Mouse (Mus musculus) MEL (cell line): ENCODE data around the gene Slc39a13. TPM values are rescaled to one million over a fixed set of nuclear protein-coding genes. Genes with fewer than 3 reads are reported as not detected.

Experiments used
- CHD1 ChIP-seq: IDR thresholded peaks from 2 replicates; pipeline ENCODE4 v1.6.1; 2012; ENCODE audit warnings: low read depth, mild to moderate bottlenecking, inconsistent platforms, low read length, improper control_type of control experiment
- CHD2 ChIP-seq: IDR thresholded peaks from 2 replicates; pipeline ENCODE4 v1.6.1; 2011; ENCODE audit warnings: low read length, improper control_type of control experiment
- E2F4 ChIP-seq: IDR thresholded peaks from 2 replicates; pipeline ENCODE4 v1.6.1; 2011; ENCODE audit warnings: low read depth, low read length, improper control_type of control experiment, borderline replicate concordance
- ELF1 ChIP-seq: IDR thresholded peaks from 2 replicates; pipeline ENCODE4 v1.6.1; 2014; ENCODE audit warnings: low read depth, mild to moderate bottlenecking, inconsistent platforms, low read length, improper control_type of control experiment, moderate library complexity
- EP300 ChIP-seq, 2 experiments: IDR thresholded peaks; 2 replicates each; pipeline ENCODE4 v1.6.1; 2011; ENCODE audit warnings: improper control_type of control experiment in 2 of 2, low read length in 2 of 2, low read depth in 1 of 2, mild to moderate bottlenecking in 1 of 2
- GABPA ChIP-seq: IDR thresholded peaks from 2 replicates; pipeline ENCODE4 v1.6.1; 2012; ENCODE audit warnings: low read depth, mild to moderate bottlenecking, inconsistent platforms, low read length, improper control_type of control experiment, moderate library complexity
- GATA1 ChIP-seq: IDR thresholded peaks from 2 replicates; pipeline ENCODE4 v1.6.1; 2011; ENCODE audit warnings: low read depth, low read length, improper control_type of control experiment
- HCFC1 ChIP-seq: IDR thresholded peaks from 2 replicates; pipeline ENCODE4 v1.6.1; 2012; ENCODE audit warnings: low read depth, mild to moderate bottlenecking, inconsistent platforms, low read length, improper control_type of control experiment, moderate library complexity
- KAT2A ChIP-seq: conservative IDR thresholded peaks from 2 replicates; pipeline ENCODE4 v1.6.1; 2012; ENCODE audit warnings: low read depth, low read length, improper control_type of control experiment, inconsistent platforms
- MAX ChIP-seq: IDR thresholded peaks from 2 replicates; pipeline ENCODE4 v1.6.1; 2011; ENCODE audit warnings: low read length, improper control_type of control experiment
- MAZ ChIP-seq: IDR thresholded peaks from 2 replicates; pipeline ENCODE4 v1.6.1; 2012; ENCODE audit warnings: low read depth, mild to moderate bottlenecking, inconsistent platforms, low read length, improper control_type of control experiment
- MEF2A ChIP-seq: IDR thresholded peaks from 2 replicates; pipeline ENCODE4 v1.6.1; 2014; ENCODE audit warnings: low read depth, mild to moderate bottlenecking, inconsistent platforms, low read length, improper control_type of control experiment; ENCODE audit not compliant: poor library complexity, insufficient replicate concordance, severe bottlenecking; ENCODE audit errors: extremely low read depth
- MXI1 ChIP-seq: IDR thresholded peaks from 2 replicates; pipeline ENCODE4 v1.6.1; 2011; ENCODE audit warnings: mild to moderate bottlenecking, low read depth, low read length, improper control_type of control experiment
- MYB ChIP-seq: IDR thresholded peaks from 2 replicates; pipeline ENCODE4 v1.6.1; 2011; ENCODE audit warnings: mild to moderate bottlenecking, low read depth, low read length, improper control_type of control experiment
- POLR2A ChIP-seq, 2 experiments: IDR thresholded peaks; 2 replicates each; pipeline ENCODE4 v1.6.1; 2011 to 2012; ENCODE audit warnings: low read length in 2 of 2, mild to moderate bottlenecking in 2 of 2, control low read depth in 1 of 2, improper control_type of control experiment in 1 of 2, low read depth in 1 of 2, moderate library complexity in 1 of 2; ENCODE audit not compliant: control insufficient read depth in 1 of 2, insufficient read depth in 1 of 2, poor library complexity in 1 of 2
- RAD21 ChIP-seq: IDR thresholded peaks from 2 replicates; pipeline ENCODE4 v1.6.1; 2011; ENCODE audit warnings: mild to moderate bottlenecking, low read depth, low read length, improper control_type of control experiment
- RCOR1 ChIP-seq: IDR thresholded peaks from 2 replicates; pipeline ENCODE4 v1.6.1; 2012; ENCODE audit warnings: low read depth, mild to moderate bottlenecking, inconsistent platforms, low read length, improper control_type of control experiment
- SMC3 ChIP-seq: IDR thresholded peaks from 2 replicates; pipeline ENCODE4 v1.6.1; 2011; ENCODE audit warnings: low read depth, low read length, improper control_type of control experiment
- TAL1 ChIP-seq: IDR thresholded peaks from 2 replicates; pipeline ENCODE4 v1.6.1; 2012; ENCODE audit warnings: mild to moderate bottlenecking, inconsistent platforms, low read length, moderate library complexity, mixed read lengths
- UBTF ChIP-seq: IDR thresholded peaks from 2 replicates; pipeline ENCODE4 v1.6.1; 2012; ENCODE audit warnings: low read depth, mild to moderate bottlenecking, inconsistent platforms, low read length, improper control_type of control experiment, moderate library complexity, borderline replicate concordance; ENCODE audit not compliant: insufficient read depth
- ZC3H11A ChIP-seq: IDR thresholded peaks from 2 replicates; pipeline ENCODE4 v1.6.1; 2012; ENCODE audit warnings: low read depth, mild to moderate bottlenecking, inconsistent platforms, low read length, improper control_type of control experiment
- ZKSCAN1 ChIP-seq: IDR thresholded peaks from 2 replicates; pipeline ENCODE4 v1.6.1; 2012; ENCODE audit warnings: low read depth, mild to moderate bottlenecking, inconsistent platforms, low read length, improper control_type of control experiment, moderate library complexity
- ZMIZ1 ChIP-seq: IDR thresholded peaks from 2 replicates; pipeline ENCODE4 v1.6.1; 2012; ENCODE audit warnings: low read depth, mild to moderate bottlenecking, inconsistent platforms, low read length, improper control_type of control experiment, moderate library complexity
- ZNF384 ChIP-seq: IDR thresholded peaks from 2 replicates; pipeline ENCODE4 v1.6.1; 2012; ENCODE audit warnings: low read depth, mild to moderate bottlenecking, inconsistent platforms, low read length, improper control_type of control experiment
- polyA plus RNA-seq, 2 experiments: library from polyadenylated mRNA; stranded (reverse) in 1 of 2; unstranded in 1 of 2; fragments of >175 nt in 1 of 2; fragments of >200 nt in 1 of 2; gene quantifications; 2 replicates each; pipeline versions ENCODE4 v1.2.1 to v1.2.4; 2012; ENCODE audit warnings: low replicate concordance in 2 of 2, low read depth in 1 of 2; ENCODE audit not compliant: insufficient read length in 2 of 2, insufficient read depth in 1 of 2, missing spikeins in 1 of 2
- total RNA-seq: library from RNA; depleted of rRNA; stranded (reverse); fragments of 300-350 nt; gene quantifications from 2 replicates; pipeline ENCODE4 v1.2.3, GENCODE M21; 2012

The Slc39a13 gene
- total and polyA plus RNA-seq, 3 experiments, result 9.4 to 19.1 TPM; not detected in 1

GRCm38 (mm10) chr2:91027391-91028214 is 42.6 kb downstream of the Slc39a13 start (continued):
- TF ChIP-seq MAZ (0 out of 2 replicates have a peak, but pooled peaks have one; percentile 21), HCFC1 (peak; percentile 40; the same call in 1 of the 2 replicates), ZC3H11A (no peak), RCOR1 (0 out of 2 replicates have a peak, but pooled peaks have one; percentile 38), UBTF (no peak), CHD1 (peak; percentile 58; the same call in 1 of the 2 replicates), CHD2 (peak; percentile 19; the same call in 1 of the 2 replicates), TAL1 (peak; percentile 79), GABPA (no peak), ZMIZ1 (0 out of 2 replicates have a peak, but pooled peaks have one; percentile 41), ELF1 (no peak), MAX (peak; percentile 45; the same call in 1 of the 2 replicates), E2F4 (no peak), MXI1 (peak; percentile 47; the same call in 1 of the 2 replicates), EP300 (IDR thresholded peaks at IDR 0.05; ENCODE audit: low read depth in 1 of 2, low read length in 2 of 2) (peak; percentile 51 to 78), KAT2A (0 out of 2 replicates have a peak, but pooled peaks have one; percentile 30), SMC3 (no peak), ZKSCAN1 (no peak), RAD21 (no peak; the same call in 1 of the 2 replicates), GATA1 (peak; percentile 64), POLR2A (IDR thresholded peaks at IDR 0.05; ENCODE audit: control insufficient read depth in 1 of 2, insufficient read depth in 1 of 2, low read depth in 1 of 2, low read length in 2 of 2, poor library complexity in 1 of 2) (peak in 1 of 2 experiments; percentile 49; a peak in 2 of 4 replicates), MEF2A (no peak), ZNF384 (no peak; the same call in 1 of the 2 replicates), MYB (no peak)
